Mouse (Mus musculus): ENCODE measurements around the gene Irf7. TPM values are rescaled to one million over a fixed set of nuclear protein-coding genes. Genes with fewer than 3 reads are reported as not detected.

Irf7 gene
- total RNA-seq, 4 experiments from 2014 or later = 0.85 to 3.8 (median 2.0) TPM

DNA sequence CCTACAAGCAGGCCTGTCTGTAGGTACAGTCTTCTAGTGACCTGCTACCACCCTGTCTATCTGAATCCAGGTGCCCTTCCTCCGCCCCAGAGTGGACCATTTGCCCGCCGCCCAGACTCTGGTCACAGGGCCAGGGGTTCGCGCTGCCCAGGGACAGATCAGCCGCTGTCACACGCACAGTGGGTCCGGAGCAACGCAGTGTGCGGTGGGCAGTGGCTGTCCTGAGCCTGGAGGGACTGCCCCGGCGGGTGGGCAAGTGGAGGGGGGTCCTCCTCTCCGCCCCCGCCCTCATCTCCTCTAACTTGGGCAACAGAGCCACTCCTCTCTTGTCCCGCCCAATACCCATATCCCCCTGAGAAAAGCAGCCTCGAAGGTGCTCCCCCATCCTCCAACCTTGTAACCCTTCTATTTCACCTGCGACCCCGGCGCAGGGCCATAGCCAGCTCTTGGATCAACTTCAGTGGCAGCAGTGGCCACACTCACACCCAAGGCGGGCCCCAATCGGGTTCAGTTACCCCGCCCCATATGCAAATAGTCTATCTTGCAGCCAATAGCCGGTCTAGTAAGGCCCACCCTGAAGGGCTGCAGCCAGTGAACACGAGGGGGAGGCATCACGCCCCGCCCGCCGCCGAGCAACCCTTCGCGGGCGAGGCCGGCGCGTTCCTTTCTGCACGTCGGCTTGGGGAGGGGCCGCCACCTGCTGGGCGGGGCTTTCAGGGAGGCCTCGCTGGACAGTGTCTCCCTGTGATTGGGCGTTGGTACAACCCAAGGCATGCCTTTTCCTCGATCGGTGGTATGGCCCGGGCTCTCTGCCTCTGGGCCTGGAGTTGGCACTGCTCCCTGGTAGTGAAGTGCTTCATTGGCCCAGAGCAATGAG, 44.8 kb downstream of the Irf7 start:
- DNase-seq (ENCODE audit: low spot score in 2 of 2) = peak; percentile 92 to 94

DNA sequence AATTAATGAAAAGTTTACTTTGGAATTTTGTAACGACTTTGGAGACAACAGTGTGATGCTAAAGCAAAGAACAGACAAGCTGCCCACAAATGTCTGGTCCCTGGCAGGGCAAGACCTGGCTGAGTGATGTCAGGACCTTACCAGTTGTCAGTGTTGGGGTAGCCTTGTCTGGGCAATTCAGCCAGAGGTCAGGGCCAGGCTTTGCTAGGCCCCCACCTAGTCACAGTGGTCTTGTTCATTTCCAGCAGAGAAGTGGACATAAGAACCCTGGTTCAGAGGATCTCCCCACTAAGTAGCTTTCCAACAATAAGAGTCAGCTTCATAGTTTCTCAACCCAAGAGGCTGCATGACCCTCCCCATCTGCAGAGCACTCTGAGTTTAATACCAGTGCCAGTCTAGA, 45.9 kb downstream of the Irf7 start:
- no peak for DNase-seq (ENCODE audit: low spot score in 2 of 2)

- no peak for DNase-seq (ENCODE audit: low spot score in 2 of 2)
These were observed 46.7 kb downstream of the Irf7 start for GRCm38 (mm10) chr7:141219558-141220099.

GRCm38 (mm10) chr7:141218557-141219133, 47.6 kb downstream of the Irf7 start:
- DNase-seq (ENCODE audit: low spot score in 2 of 2) = no peak

DNA sequence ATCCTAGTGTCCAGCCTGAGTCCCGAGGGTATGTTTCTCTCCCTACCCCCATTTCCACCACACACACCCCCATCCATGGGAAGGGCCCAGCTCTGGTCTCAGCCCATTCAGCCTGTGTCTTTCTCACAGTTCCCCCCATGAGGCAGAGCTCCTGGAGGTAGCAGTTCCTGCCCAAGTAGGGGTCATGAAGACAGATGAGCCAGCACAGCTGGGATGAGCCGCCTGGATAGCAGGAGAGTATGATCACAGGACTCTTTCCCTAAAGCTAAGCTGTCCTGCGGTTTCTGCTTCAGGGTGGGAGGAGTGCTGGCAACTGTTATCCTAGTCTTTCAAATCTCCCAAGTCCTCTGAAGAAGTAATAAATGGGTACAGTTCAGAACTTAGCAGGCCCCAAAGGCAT, 48.1 kb downstream of the Irf7 start:
- DNase-seq (ENCODE audit: low spot score in 2 of 2) = no peak

DNA sequence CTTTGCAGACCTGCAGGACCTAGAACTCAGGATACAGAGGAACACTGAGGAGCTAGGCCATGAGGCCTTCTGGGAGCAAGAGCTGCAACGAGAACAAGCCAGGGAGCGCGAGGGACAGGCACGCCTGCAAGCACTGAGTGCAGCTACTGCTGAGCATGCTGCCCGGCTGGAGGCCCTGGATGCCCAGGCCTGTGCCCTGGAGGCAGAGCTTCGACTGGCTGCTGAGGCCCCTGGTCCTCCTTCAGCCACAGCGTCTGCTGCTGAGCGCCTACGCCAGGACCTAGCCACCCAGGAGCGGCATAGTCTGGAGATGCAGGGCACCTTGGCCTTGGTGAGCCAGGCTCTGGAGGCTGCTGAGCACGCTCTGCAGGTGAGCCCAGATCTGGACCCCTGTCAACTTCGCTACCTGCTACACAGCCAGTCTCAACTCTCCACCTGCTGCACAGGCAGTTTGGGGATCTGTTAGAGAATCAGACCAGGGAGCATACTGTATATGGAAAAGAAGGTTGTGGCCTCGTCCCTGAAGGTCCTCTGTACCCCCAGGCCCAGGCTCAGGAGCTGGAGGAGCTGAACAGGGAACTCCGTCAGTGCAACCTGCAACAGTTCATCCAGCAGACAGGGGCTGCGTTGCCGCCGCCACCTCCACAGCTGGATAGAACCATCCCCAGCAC, 48.8 kb downstream of the Irf7 start:
- no peak for DNase-seq (ENCODE audit: low spot score in 2 of 2)

- no peak for DNase-seq (ENCODE audit: low spot score in 2 of 2)
These were observed 49.4 kb downstream of the Irf7 start for GRCm38 (mm10) chr7:141216894-141217293.

DNA sequence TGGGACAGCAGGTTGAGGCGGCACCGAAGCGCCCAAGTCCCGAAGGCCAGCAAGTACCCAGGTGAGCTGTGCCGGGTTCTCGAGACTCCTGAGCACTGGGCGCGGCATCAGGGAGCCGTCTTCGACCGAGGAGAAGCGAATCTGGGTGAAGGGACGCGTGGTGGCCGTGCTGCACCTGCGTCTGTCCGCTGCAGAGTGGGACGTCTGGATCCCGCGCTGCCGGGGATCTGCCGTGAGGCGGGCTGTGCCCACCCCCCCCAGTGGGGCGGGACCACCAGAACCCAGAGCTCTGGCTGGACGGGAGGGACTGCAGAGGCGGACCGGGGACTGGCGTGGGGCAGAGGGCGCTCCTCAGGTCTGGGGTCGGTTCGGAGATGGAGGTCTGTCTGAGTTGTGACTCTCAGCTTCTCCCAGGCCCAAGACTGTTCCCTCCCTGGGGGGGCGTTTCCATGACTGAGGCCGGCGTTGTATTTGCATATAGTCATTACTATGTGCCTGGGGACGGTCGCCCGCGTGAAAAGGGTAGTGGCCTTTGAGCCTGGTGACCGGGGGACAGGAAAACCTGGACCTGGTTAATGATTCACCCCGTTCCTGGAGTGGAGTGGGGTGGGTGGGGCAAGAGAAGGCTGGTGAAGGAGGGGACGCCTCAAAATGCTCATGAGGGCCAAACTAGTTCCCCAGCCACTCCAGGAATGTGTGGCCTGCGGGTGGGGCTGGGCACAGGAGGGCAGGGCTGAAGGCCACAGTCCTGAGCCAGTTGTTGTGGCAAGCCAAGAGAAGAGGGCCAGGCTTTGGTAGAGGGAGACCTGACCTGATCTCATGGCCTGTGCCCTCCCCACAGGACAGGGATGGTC, 50.2 kb downstream of the Irf7 start:
- no peak for DNase-seq (ENCODE audit: low spot score in 2 of 2)

DNA sequence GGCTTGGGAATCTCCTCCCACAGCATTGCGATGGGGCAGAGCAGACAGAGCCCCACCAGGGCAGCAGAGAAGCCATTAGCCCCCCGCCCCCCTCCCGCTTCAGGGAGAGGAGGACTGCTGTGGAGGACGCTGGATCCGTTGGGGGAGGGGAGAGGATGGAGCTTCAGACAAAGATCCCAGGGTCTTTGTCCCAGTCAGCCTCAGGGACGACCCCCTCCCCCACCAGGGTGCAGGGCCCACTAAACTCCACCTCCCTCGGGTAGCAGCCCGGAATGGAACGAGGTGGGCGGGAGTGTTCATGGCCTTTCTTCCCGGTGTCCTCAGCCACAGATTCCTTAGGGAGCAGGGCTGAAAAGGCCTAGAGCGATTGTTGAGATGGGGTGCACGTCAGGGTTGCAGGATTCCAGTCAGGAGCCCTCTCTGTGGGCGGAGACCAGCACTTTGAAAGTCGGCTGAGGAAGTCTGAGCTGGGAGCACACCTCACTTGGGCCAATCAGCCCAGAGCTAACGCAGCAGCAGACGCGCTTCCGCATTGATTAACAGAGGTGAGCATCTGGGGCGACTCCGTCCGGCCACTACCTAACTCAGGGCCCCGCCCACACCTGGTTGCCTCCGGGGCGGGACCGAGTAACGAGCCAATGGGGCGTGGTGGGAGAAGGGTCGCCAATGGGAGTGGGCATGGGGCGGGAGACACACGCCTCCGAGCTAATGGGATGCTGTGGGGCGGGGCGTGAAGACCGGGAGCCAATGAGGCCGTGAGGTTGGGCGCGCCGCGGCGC, 51.0 kb downstream of the Irf7 start, which contains the start of gene Rassf7:
Gene Rassf7, plus strand, starts transcription at position 760 of the 779 bp plus-strand sequence.
- DNase-seq (ENCODE audit: low spot score in 2 of 2) = peak; percentile 65 to 78

GRCm38 (mm10) chr7:141214310-141214709, 52.0 kb downstream of the Irf7 start:
- DNase-seq (ENCODE audit: low spot score in 2 of 2) = no peak

DNA sequence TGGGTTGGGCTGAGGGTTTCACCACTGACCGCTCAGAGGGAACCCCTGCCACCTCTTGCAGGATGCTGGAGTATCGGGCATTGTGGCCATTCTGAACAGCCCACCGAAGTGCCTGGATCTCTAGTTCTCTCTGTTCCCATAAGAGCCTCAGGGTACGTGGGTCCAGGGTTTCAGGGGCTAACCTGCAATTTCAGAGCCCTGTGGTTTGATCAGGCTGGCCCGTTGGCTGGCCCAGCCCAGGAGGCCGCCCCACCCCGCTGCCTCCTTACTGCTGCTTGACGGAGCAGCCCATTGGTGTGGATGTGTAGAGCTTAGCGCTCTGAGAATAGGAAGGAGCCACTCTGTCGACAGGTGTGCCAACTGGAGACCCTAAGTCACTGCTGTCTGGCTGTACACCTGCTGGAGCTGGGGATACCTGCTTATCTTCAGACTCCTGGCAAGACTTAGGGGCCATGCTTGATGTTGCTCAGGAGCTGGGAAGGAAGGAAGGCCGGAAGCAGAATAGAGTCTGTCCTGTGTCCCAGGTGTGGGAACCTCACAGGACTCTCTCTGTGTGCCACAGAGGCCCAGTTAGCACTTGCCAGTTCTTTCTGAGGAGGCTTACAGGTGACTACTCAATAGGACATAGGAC, 52.6 kb downstream of the Irf7 start, which contains the start of gene Lmntd2:
Gene Lmntd2, minus strand, starts transcription at position 476 of the 631 bp plus-strand sequence.
- no peak for DNase-seq (ENCODE audit: low spot score in 2 of 2)

DNA sequence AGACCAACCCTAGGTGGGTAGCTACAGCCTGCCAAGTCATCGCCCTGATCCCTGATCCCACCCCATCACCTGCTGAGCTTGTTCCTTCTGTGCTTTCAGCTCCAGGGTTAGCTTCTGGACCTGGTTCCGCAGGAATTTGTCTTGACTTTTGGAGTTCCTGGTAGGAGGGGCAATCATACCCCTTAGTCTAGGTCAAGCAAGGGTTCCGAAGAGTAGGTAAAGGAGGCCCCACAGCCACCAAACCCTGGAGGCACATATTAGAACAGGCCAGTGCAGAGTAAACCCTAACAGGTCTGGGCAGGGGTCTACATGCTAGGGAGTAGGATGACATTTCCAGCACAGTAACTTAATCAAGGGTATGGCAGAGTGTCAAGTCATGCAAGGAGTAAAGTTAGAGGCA, 53.1 kb downstream of the Irf7 start:
- DNase-seq (ENCODE audit: low spot score in 2 of 2) = no peak

Small RNA genes lying within 50 kb of the gene (microRNA-seq; reads per million reads assigned to microRNA genes)
- 26.5 to 125 reads per million in 2 experiments for gene Mir210

Other genes starting within 250 kb of the Irf7 start
- 1 to 10 TPM in 1 of 4 experiments, not detected in 3; 1.1 TPM for gene Ifitm6, start 248.6 kb downstream of the Irf7 start, total RNA-seq (2022)
- gene Gm17387, start 237.3 kb downstream of the Irf7 start, total RNA-seq (2022) = not detected
- 10 to 100 TPM; 72.5 to 87.3 (median 78.8) TPM for gene B4galnt4, start 205.4 kb downstream of the Irf7 start, total RNA-seq (2022)
- not detected for gene Pkp3, start 188.3 kb downstream of the Irf7 start, total RNA-seq (2022)
- gene Sigirr, start 165.9 kb downstream of the Irf7 start, total RNA-seq (2022) = 1 to 10 TPM; 2.6 to 3.1 (median 2.9) TPM
- not detected for gene Ano9, start 148.7 kb downstream of the Irf7 start, total RNA-seq (2022)
- gene Ptdss2, start 144.1 kb downstream of the Irf7 start, total RNA-seq (2022) = 10 to 100 TPM; 39.5 to 57.5 (median 54.0) TPM
- gene Rnh1, start 93.6 kb downstream of the Irf7 start, total RNA-seq (2022) = 10 to 100 TPM; 37.5 to 49.4 (median 42.2) TPM
- gene Hras, start 72.5 kb downstream of the Irf7 start, total RNA-seq (2022) = 100 to 1,000 TPM; 181 to 211 (median 191) TPM
- gene Lrrc56, start 72.3 kb downstream of the Irf7 start, total RNA-seq (2022) = 1 to 10 TPM; 3.6 to 5.6 (median 5.1) TPM
- not detected for gene Lmntd2, start 52.4 kb downstream of the Irf7 start, total RNA-seq (2022)
- gene Rassf7, start 50.6 kb downstream of the Irf7 start, total RNA-seq (2022) = 1 to 10 TPM in 2 of 4 experiments, under 1 TPM in 2; 0.71 to 2.0 (median 1.00) TPM
- 10 to 100 TPM; 68.4 to 95.2 (median 79.3) TPM for gene Phrf1, start 37.7 kb downstream of the Irf7 start, total RNA-seq (2022)
- gene Cdhr5, start 10.3 kb upstream of the Irf7 start, total RNA-seq (2022) = not detected
- gene Sct, start 12.7 kb upstream of the Irf7 start, total RNA-seq (2022) = not detected
- under 1 TPM in 1 of 4 experiments, not detected in 3; 0.27 TPM for gene Drd4, start 25.5 kb upstream of the Irf7 start, total RNA-seq (2022)
- gene Deaf1, start 61.2 kb upstream of the Irf7 start, total RNA-seq (2022) = 10 to 100 TPM; 67.9 to 84.7 (median 78.5) TPM
- 10 to 100 TPM; 32.4 to 36.5 (median 34.7) TPM for gene Tmem80, start 61.3 kb upstream of the Irf7 start, total RNA-seq (2022)
- 1 to 10 TPM; 3.6 to 7.2 (median 6.4) TPM for gene Eps8l2, start 72.4 kb upstream of the Irf7 start, total RNA-seq (2022)
- gene Taldo1, start 125.7 kb upstream of the Irf7 start, total RNA-seq (2022) = 100 to 1,000 TPM; 107 to 127 (median 116) TPM
- gene Gatd1, start 147.7 kb upstream of the Irf7 start, total RNA-seq (2022) = 10 to 100 TPM; 36.8 to 41.3 (median 38.6) TPM
- gene Cend1, start 163.0 kb upstream of the Irf7 start, total RNA-seq (2022) = 100 to 1,000 TPM; 248 to 286 (median 272) TPM
- gene Slc25a22, start 171.4 kb upstream of the Irf7 start, total RNA-seq (2022) = 100 to 1,000 TPM; 295 to 343 (median 318) TPM
- 1 to 10 TPM; 1.1 to 2.0 (median 1.5) TPM for gene Pidd1, start 177.5 kb upstream of the Irf7 start, total RNA-seq (2022)
- gene Rplp2, start 180.9 kb upstream of the Irf7 start, total RNA-seq (2022) = 100 to 1,000 TPM; 490 to 734 (median 578) TPM
- 10 to 100 TPM; 23.0 to 31.8 (median 24.3) TPM for gene Pnpla2, start 188.7 kb upstream of the Irf7 start, total RNA-seq (2022)
- 1 to 10 TPM; 4.0 to 5.8 (median 4.9) TPM for gene Cracr2b, start 194.6 kb upstream of the Irf7 start, total RNA-seq (2022)
- gene Cd151, start 200.9 kb upstream of the Irf7 start, total RNA-seq (2022) = 10 to 100 TPM; 27.3 to 42.2 (median 32.0) TPM
- 10 to 100 TPM; 32.4 to 40.6 (median 35.1) TPM for gene Polr2l, start 208.7 kb upstream of the Irf7 start, total RNA-seq (2022)
- gene Tspan4, start 208.8 kb upstream of the Irf7 start, total RNA-seq (2022) = 10 to 100 TPM; 14.7 to 38.7 (median 26.7) TPM